Mouse (Mus musculus): ENCODE measurements at regions not wholly inside any gene's neighbourhood (a gene's known extent, or its start where the extent isn't known, plus 50 kb on each side); places are given as distances from the start of the nearest gene placed in this dataset.

DNA sequence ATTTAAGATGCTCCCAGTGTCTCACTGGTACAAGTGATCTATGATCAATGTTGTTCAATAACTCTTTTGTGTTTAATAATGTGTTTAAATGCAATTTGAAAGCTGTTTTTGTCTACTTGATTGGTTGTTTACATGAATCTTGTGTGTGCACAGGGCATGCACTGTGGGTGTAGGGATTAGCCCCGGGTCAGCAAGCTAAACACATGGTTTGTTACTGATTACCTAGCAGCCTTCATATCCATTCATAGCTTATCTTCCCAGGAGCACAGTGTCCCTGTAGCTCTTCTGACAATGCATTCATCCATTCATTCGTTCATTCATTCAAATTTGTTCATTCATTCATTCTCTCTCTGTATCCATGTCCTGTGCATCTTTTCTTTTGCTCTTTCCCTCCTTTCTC, 108.9 kb upstream of the 1700056E22Rik start:
- intact Hi-C loops (cut with DNase I): no loop called here

DNA sequence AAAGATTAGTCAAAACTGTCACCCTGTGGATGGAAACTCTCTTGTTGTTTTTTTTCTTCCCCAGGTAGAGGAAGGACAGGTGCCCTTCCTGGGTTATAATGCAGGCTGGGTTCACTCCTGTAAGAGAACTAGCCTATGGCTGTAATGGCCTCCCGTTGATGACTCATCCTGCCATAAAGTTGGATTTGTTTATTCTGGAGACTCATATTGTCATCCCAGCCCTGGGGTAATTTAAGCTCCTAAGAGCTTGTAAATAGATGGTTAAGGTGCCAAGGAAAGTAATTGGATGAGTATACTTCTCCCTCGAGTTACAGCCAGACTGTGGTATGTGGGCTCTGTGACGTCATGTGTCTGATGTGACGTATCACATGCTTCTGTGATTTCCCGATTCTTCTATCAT, 106.4 kb upstream of the 1700056E22Rik start:
- intact Hi-C loops (cut with DNase I): no loop called here

DNA sequence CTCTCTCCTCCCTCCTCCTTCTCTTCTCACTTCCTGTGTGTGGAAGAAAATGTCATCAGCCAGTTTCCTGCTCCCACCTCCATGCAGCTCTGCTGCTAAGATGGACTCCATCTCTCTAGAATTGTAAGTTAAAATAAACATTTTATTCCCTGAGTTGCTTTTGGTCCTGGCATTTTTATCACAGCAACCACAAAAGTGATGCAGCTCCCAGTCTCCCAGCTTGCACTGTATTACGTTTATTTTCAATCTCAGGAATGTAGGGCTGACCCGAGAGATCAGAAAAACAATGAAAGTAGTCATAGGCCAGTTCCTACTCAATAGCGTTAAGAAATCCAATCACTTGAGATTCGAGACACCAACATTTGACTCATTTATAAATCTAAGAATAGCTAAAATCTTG, 106.0 kb upstream of the 1700056E22Rik start:
- intact Hi-C loops (cut with DNase I): no loop called here

DNA sequence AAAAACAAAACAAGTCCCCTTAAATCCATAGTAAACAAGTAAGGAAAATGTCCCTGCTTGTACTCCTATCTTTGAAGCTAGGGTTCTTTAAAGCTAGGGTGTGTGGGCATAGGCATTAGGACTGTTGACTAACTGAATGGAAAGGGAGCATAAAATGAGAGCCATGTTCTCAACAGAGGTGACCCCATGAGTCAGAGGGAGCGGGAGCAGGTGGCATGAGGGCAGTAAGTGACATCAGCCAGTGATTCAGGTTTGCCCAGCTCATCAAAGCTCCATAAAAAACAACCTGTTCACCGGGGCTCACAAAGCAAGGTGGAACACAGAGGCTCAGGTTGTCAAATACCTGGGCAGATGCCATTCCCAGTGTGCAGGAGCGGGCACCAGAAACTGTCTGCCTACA, 104.6 kb upstream of the 1700056E22Rik start:
- intact Hi-C loops (cut with DNase I): no loop called here

DNA sequence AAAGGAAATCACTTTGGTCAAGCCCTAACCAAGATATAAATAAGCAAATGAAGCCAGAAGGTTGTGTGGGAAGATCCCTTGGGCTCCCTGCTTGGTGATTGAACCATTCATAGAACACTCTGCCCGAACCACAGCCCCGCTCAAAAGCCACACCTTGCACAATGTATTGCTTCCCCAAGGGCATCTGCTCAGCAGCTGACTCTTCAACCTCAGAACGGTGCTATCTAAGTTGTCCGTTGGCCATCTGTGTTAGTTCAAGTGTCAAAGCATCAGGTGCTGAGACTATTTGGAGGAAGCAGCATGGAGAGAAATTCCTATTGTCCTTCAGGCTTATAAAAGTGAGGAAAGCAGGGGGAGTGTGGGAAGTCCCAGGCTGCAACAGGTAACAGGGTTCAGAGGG, 96.8 kb upstream of the 1700056E22Rik start:
- intact Hi-C loops (cut with DNase I): no loop called here

DNA sequence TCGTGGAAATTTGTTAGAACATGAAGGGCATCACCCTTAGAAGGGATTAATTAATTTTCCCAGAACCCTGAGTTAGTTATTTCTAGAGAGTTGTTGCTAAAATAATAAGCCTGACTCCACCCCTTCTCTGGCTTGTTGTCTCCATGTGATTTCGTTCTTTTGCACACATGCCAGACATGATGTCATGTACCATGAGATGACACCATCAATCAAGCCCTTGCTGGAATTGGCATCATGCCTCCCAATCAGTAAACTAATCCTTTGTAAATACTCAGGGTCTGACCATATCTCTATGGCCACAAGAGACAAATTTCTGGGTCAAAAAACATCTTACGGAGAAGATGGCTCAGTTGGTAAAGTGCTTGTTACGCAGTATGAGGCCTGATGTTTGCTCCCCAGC, 93.2 kb upstream of the 1700056E22Rik start:
- intact Hi-C loops (cut with DNase I): no loop called here

DNA sequence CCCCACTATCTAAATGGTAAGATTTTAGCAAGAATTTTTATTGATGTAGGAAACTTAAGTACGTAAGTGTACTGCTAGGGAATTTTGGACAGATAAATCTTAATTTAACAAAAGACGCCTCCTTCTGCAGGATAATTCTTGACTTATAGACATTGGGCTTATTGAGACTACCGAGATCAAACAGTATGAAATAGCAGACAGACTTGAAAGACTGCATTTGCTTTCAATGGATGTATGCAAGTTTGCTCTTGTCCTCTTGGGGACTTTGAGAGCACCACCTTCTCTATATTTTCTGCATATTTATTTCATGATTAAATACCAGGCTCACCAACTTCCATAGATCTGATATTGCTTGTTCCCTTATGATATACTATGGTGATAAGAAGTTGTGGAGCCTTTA, 92.8 kb upstream of the 1700056E22Rik start:
- intact Hi-C loops (cut with DNase I): no loop called here
